Mouse (Mus musculus): ENCODE data around the gene Nr2f6. TPM values are rescaled to one million over a fixed set of nuclear protein-coding genes. Genes with fewer than 3 reads are reported as not detected.

The Nr2f6 gene
- 10 to 100 TPM; 32.2 to 32.5 TPM for total RNA-seq (2021)
- long read RNA-seq, transcript Nr2f6-201 (4 exons, 2,218 nt), result major isoform, 47 of 92 reads
- long read RNA-seq, partial matches to known transcripts, result 6 of 92 reads
- long read RNA-seq, other reads (novel, unspliced or antisense), result 39 of 92 reads

- DNase-seq (ENCODE audit: low spot score in 2 of 2), result peak; percentile 61 to 75
Measured at GRCm38 (mm10) chr8:71381421-71381970, at the start of gene Nr2f6. TSS of gene Nr2f6 (minus strand) at chr8:71381960.

- no peak for DNase-seq (ENCODE audit: low spot score in 2 of 2)
Measured at GRCm38 (mm10) chr8:71422121-71422520, 40.4 kb upstream of the Nr2f6 start.

- DNase-seq (ENCODE audit: low spot score in 2 of 2), result no peak
Measured at GRCm38 (mm10) chr8:71411535-71412273, 29.9 kb upstream of the Nr2f6 start.

- no peak for DNase-seq (ENCODE audit: low spot score in 2 of 2)
Measured at GRCm38 (mm10) chr8:71408231-71408630, 26.5 kb upstream of the Nr2f6 start.

GRCm38 (mm10) chr8:71407441-71407840 lies 25.7 kb upstream of the Nr2f6 start:
- DNase-seq (ENCODE audit: low spot score in 2 of 2), result no peak

GRCm38 (mm10) chr8:71406099-71407015 lies 24.6 kb upstream of the Nr2f6 start:
- peak; percentile 45 to 59 for DNase-seq (ENCODE audit: low spot score in 2 of 2)

- peak; percentile 97 for DNase-seq (ENCODE audit: low spot score in 2 of 2)
Measured at GRCm38 (mm10) chr8:71405401-71406098, 23.8 kb upstream of the Nr2f6 start, which contains the start of gene Ankle1. TSS of gene Ankle1 (plus strand) at chr8:71406010.

- no peak for DNase-seq (ENCODE audit: low spot score in 2 of 2)
Measured at GRCm38 (mm10) chr8:71404951-71405351, 23.2 kb upstream of the Nr2f6 start.

GRCm38 (mm10) chr8:71404011-71404410 lies 22.3 kb upstream of the Nr2f6 start:
- DNase-seq (ENCODE audit: low spot score in 2 of 2), result no peak

GRCm38 (mm10) chr8:71403107-71403885 lies 21.5 kb upstream of the Nr2f6 start:
- no peak for DNase-seq (ENCODE audit: low spot score in 2 of 2)

- no peak for DNase-seq (ENCODE audit: low spot score in 2 of 2)
Measured at GRCm38 (mm10) chr8:71402446-71402964, 20.7 kb upstream of the Nr2f6 start.

GRCm38 (mm10) chr8:71401454-71401853 lies 19.7 kb upstream of the Nr2f6 start:
- DNase-seq (ENCODE audit: low spot score in 2 of 2), result peak in 1 of 2 experiments; percentile 8

GRCm38 (mm10) chr8:71400826-71401225 lies 19.1 kb upstream of the Nr2f6 start:
- no peak for DNase-seq (ENCODE audit: low spot score in 2 of 2)

GRCm38 (mm10) chr8:71397701-71398100 lies 15.9 kb upstream of the Nr2f6 start:
- peak in 1 of 2 experiments; percentile 9 for DNase-seq (ENCODE audit: low spot score in 2 of 2)

GRCm38 (mm10) chr8:71396639-71397305 lies 15.0 kb upstream of the Nr2f6 start, which contains the start of gene Babam1:
TSS of gene Babam1 (plus strand) at chr8:71396861.
- DNase-seq (ENCODE audit: low spot score in 2 of 2), result peak; percentile 87 to 91

- DNase-seq (ENCODE audit: low spot score in 2 of 2), result peak in 1 of 2 experiments; percentile 10
Measured at GRCm38 (mm10) chr8:71395629-71396028, 13.9 kb upstream of the Nr2f6 start, which contains the start of gene Ushbp1. TSS of gene Ushbp1 (minus strand) at chr8:71395802.

GRCm38 (mm10) chr8:71395071-71395470 lies 13.3 kb upstream of the Nr2f6 start:
- peak in 1 of 2 experiments; percentile 10 for DNase-seq (ENCODE audit: low spot score in 2 of 2)

GRCm38 (mm10) chr8:71394481-71394880 lies 12.7 kb upstream of the Nr2f6 start:
- DNase-seq (ENCODE audit: low spot score in 2 of 2), result no peak

- peak in 1 of 2 experiments; percentile 13 for DNase-seq (ENCODE audit: low spot score in 2 of 2)
Measured at GRCm38 (mm10) chr8:71392871-71393270, 11.1 kb upstream of the Nr2f6 start.

All from layer of hippocampus, postnatal 10 days (tissue).